Mouse (Mus musculus) small intestine, adult 2 months (tissue): Measurements from ENCODE around the gene Lrrc27. TPM values are rescaled to one million over a fixed set of nuclear protein-coding genes. Genes with fewer than 3 reads are reported as not detected.

Source experiments
- H3K27ac ChIP-seq: fragments of 200-500 bp; 2 replicates; pipeline ENCODE4 v1.5.1; 2012; ENCODE audit warnings: low read depth, low read length, control low read depth, inconsistent platforms; ENCODE audit not compliant: insufficient read depth
- H3K27me3 ChIP-seq: fragments of 200-500 bp; 2 replicates; pipeline ENCODE4 v1.6.1; 2012; ENCODE audit warnings: mild to moderate bottlenecking, moderate library complexity, low read length, inconsistent platforms; ENCODE audit not compliant: control insufficient read depth, insufficient read depth
- H3K36me3 ChIP-seq: fragments of 200-500 bp; 2 replicates; pipeline ENCODE4 v1.6.1; 2012; ENCODE audit warnings: mild to moderate bottlenecking, low read length, control low read depth, inconsistent platforms; ENCODE audit not compliant: control insufficient read depth, insufficient read depth
- H3K4me1 ChIP-seq: fragments of 200-500 bp; 2 replicates; pipeline ENCODE4 v1.6.1; 2012; ENCODE audit warnings: low read length, inconsistent platforms, mixed read lengths; ENCODE audit not compliant: control insufficient read depth, insufficient read depth, insufficient read length
- H3K4me3 ChIP-seq: fragments of 200-500 bp; 2 replicates; pipeline ENCODE4 v1.5.1; 2012; ENCODE audit warnings: low read depth, mild to moderate bottlenecking, control low read depth, inconsistent platforms, low read length, moderate library complexity
- CTCF ChIP-seq: fragments of 200-500 bp; IDR thresholded peaks from 2 replicates; pipeline ENCODE4 v1.5.1; 2012; ENCODE audit warnings: low read depth, mild to moderate bottlenecking, control low read depth, inconsistent platforms, low read length, moderate library complexity, mixed read lengths; ENCODE audit not compliant: insufficient replicate concordance, insufficient read length; ENCODE audit errors: extremely low read depth
- POLR2A ChIP-seq: fragments of 200-500 bp; IDR thresholded peaks from 2 replicates; pipeline ENCODE4 v1.6.1; 2012; ENCODE audit warnings: low read depth, mild to moderate bottlenecking, control low read depth, inconsistent platforms, low read length, moderate library complexity
- WGBS: fragments of 180-500 bp; shearing (Covaris S2); methylation state at CpG from one replicate; pipeline ENCODE4 v1.1.7; 2018; 5-methylcytosine and 5-hydroxymethylcytosine counted together
- polyA plus RNA-seq: library from polyadenylated mRNA; depleted of rRNA; stranded (reverse); fragments of >200 nt; gene quantifications from 2 replicates; pipeline ENCODE4 v1.2.3, GENCODE M21; 2012

The Lrrc27 gene
- polyA plus RNA-seq, 1 experiment: 1.3 TPM

DNA sequence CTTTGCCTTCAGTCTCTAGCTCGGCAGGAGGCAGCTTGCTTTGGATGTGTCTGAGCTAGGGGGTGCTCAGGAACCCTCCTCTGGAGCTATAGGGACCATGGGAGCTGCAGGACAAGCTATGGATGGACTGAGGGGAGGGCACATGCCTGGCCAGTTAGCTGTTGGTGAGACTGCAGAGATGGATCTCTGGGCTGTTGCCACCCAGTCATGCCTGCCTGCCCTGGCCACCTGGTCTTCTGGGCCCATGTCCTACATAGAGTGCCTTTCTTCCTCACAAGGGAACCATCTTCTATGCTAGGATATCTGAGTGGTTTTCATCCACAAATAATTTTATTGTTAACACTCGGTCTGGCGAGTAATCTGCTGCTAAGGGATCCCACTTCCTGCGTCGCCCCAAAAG is 6.7 kb downstream of the Lrrc27 start:
- Histone ChIP-seq H3K36me3 (no peaks in the 10 kb centered on the region), H3K27me3 (no peaks in the 10 kb centered on the region), H3K4me3 (no peak overlapping the region), H3K27ac (no peak overlapping the region), H3K4me1 (peaks cover 4% of the 10 kb centered on the region; the same call in 1 of the 2 replicates)
- WGBS: 79% methylated on average over 5 of the region's 5 CpGs
- TF ChIP-seq CTCF (no peak), POLR2A (no peak)

DNA sequence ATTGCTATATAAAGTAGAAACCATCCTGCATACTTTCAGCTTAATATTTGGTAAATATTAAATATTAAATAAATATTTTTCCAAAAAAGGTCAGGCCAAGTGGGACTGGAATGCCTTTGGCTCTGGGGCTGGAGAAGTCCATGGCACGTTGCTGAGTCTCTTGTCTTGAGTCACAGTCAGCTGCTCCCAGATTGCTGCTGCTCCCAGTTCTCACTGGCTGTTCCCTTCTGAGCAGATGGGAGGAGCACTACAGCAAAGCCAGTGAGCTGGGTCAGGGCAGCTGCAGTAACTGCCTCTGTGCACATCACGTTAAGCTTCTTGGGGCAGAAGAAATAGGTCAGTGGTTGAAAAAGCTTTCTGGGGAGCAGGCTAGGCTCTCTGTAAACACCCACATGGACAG is 7.5 kb downstream of the Lrrc27 start:
- H3K27ac ChIP-seq: no peak overlapping the region
- TF ChIP-seq CTCF (no peak), POLR2A (no peak)

DNA sequence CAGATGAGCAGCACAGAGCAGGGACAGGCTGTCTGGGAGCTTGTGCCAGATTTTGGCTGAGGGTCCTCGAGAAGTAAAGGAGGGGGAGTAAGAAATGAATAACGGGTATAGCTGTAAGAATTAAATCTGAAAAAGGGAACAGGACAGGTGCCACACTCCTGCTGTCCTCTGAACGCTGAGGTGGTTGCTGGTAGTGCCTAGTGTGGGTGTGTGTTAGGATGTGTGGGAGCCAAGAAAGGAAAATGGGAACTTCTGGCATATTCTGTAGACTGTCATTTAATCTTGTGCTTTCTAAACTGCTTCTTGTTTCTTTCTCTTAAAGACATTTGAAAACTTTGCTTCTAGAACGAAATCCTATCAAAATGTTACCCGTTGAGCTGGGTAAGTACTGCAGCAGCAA is 8.3 kb downstream of the Lrrc27 start:
- Histone ChIP-seq H3K4me3 (no peak overlapping the region), H3K27ac (no peak overlapping the region), H3K36me3 (no peaks in the 10 kb centered on the region), H3K27me3 (no peaks in the 10 kb centered on the region), H3K4me1 (peaks cover 6% of the 10 kb centered on the region; the same call in 1 of the 2 replicates)
- TF ChIP-seq CTCF (no peak), POLR2A (no peak)
- WGBS: 81% methylated on average over 5 of the region's 5 CpGs

More for the DNA sequence above, 7.5 kb downstream of the Lrrc27 start:
- Histone ChIP-seq H3K36me3 (no peaks in the 10 kb centered on the region), H3K4me1 (peaks cover 6% of the 10 kb centered on the region; the same call in 1 of the 2 replicates), H3K27me3 (no peaks in the 10 kb centered on the region), H3K4me3 (no peak overlapping the region)
- WGBS: 30% methylated on average over 2 of the region's 2 CpGs

DNA sequence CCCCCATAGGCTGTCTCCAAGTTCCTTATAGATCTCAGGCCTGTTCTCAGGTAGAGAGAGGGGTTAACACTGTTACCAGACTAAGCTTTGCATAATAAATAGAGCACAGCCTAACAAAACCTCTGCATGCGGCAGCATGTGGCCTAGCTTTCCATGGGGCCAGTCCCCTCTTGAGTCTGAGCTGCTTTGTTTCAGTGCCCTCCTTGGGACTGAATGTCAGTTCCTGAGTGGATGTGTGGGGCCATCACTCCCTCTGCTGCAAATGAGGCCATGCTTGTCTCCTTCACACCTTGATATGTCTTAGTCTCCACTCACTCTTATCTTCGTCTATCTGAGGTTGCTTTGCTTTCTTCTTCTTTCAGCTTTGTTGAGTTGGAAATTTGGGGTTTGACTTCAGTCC is 9.1 kb downstream of the Lrrc27 start:
- WGBS: 92% methylated on average over 2 of the region's 2 CpGs
- TF ChIP-seq CTCF: no peak
- peaks cover 6% of the 10 kb centered on the region; the same call in 1 of the 2 replicates for H3K4me1 ChIP-seq
- H3K27ac ChIP-seq: no peak overlapping the region
- H3K27me3 ChIP-seq: no peaks in the 10 kb centered on the region
- no peaks in the 10 kb centered on the region for H3K36me3 ChIP-seq
- no peak overlapping the region for H3K4me3 ChIP-seq

DNA sequence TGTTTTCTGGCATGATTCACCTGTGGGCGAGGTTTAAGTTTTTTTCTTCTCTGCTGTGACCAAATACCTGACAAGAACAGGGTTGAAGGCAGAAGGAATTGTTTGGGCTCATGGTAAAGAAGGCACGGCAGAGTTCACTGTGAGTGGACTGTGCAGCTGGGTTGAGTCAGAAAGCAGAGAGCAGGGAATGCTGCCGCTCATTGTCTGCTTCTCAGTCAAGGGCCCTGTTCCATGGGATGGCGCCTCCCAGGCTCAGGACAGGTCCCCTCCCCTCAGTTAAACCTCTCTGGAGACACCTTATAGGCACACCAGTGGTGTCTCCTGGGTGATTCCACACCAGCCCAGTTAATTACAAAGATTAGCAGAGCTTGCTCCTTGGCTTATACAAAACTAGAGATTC is 9.6 kb downstream of the Lrrc27 start:
- H3K4me1 ChIP-seq: peaks cover 6% of the 10 kb centered on the region; the same call in 1 of the 2 replicates
- H3K4me3 ChIP-seq: no peak overlapping the region
- H3K27ac ChIP-seq: no peak overlapping the region
- H3K36me3 ChIP-seq: no peaks in the 10 kb centered on the region
- no peak for TF ChIP-seq CTCF
- no peak for TF ChIP-seq POLR2A
- no peaks in the 10 kb centered on the region for H3K27me3 ChIP-seq
- 76% methylated on average over 4 of the region's 4 CpGs for WGBS

DNA sequence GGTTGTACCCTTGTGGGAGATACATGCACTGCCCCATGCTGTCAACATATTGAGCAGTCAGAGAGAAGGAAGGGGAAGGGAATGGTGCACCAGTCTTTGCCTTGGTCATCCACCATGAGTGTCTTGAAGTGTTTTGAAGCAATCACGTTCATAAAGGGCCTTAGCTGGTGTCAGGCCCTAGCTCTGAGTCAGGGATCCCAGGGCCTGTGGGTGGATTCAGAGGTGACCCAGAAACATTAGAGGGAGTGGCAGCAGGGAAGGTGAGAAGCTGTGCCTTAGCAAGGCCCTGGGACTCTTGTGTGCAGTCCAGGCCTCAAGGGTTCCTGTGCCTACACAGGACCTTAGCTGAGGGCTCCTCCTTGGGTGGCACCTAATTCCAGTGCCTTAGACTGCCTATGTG is 11.3 kb downstream of the Lrrc27 start:
- peaks cover 6% of the 10 kb centered on the region; the same call in 1 of the 2 replicates for H3K4me1 ChIP-seq
- 70% methylated on average over 1 of the region's 1 CpGs for WGBS
- no peak for TF ChIP-seq CTCF
- no peak for TF ChIP-seq POLR2A
- H3K4me3 ChIP-seq: no peak overlapping the region
- no peaks in the 10 kb centered on the region for H3K27me3 ChIP-seq
- H3K36me3 ChIP-seq: no peaks in the 10 kb centered on the region
- no peak overlapping the region for H3K27ac ChIP-seq

DNA sequence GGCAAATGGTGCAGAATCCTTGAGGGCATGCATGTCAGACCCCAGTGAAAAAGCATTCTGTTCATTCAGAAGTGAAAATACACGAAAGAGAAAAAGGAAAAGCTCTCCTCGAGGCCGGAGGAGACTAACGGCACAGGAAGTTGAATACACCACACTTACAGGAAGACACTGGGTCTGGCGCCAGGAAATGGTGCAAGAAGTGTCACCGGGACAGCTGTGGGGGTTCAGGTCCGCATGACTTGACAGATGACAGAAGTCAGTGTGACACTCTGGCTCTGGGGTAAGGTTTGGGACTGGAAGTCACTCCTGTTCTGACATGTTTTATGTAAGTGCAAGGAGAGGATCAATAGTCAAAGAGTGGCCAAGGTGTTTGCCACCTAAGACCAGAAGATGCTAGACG is 11.9 kb downstream of the Lrrc27 start:
- TF ChIP-seq CTCF: no peak
- TF ChIP-seq POLR2A: no peak
- Histone ChIP-seq H3K4me3 (no peak overlapping the region), H3K4me1 (peaks cover 6% of the 10 kb centered on the region; the same call in 1 of the 2 replicates), H3K27ac (peak overlapping the region; percentile 32), H3K36me3 (no peaks in the 10 kb centered on the region), H3K27me3 (no peaks in the 10 kb centered on the region)
- 58% methylated on average over 8 of the region's 8 CpGs for WGBS
